Mouse (Mus musculus) large intestine, adult 2 months (tissue): ENCODE results near the gene Pdpn. TPM values are rescaled to one million over a fixed set of nuclear protein-coding genes. Genes with fewer than 3 reads are reported as not detected.
"Not testable (repeated sequence)": the region's sequence is repeated elsewhere in the genome, so short reads cannot be mapped to it uniquely, and the experiment has no call there.

ENCODE experiments used
- DNase-seq: peaks from one replicate; pipeline ENCODE4 v3.0.0-alpha.2; 2012; ENCODE audit warnings: low read depth, low spot score
- WGBS: fragments of 180-500 bp; shearing (Covaris S2); methylation state at CpG from one replicate; pipeline ENCODE4 v1.1.7; 2018; 5-methylcytosine and 5-hydroxymethylcytosine counted together
- polyA plus RNA-seq: library from polyadenylated mRNA; depleted of rRNA; stranded (reverse); fragments of >200 nt; gene quantifications from 2 replicates; pipeline ENCODE4 v1.2.3, GENCODE M21; 2012; rRNA removed

Gene Pdpn
- polyA plus RNA-seq = 4.3 and 5.2 TPM in 2 replicates

GRCm38 (mm10) chr4:143299325-143300070, at the start of gene Pdpn:
TSS of gene Pdpn (minus strand) at chr4:143299564.
- no peak for DNase-seq
- 12% methylated on average over 31 of the region's 31 CpGs for WGBS

- no peak for DNase-seq
- 42% methylated on average over 5 of the region's 5 CpGs for WGBS
These were observed 49.3 kb upstream of the Pdpn start for GRCm38 (mm10) chr4:143348678-143349077.

- not testable (repeated sequence) for DNase-seq
- 81% methylated on average over 5 of the region's 5 CpGs for WGBS
These were observed 46.1 kb upstream of the Pdpn start for GRCm38 (mm10) chr4:143345491-143345890.

GRCm38 (mm10) chr4:143341470-143341869, 42.1 kb upstream of the Pdpn start:
- 80% methylated on average over 7 of the region's 7 CpGs for WGBS
- no peak for DNase-seq

GRCm38 (mm10) chr4:143339808-143340207, 40.4 kb upstream of the Pdpn start:
- DNase-seq = no peak
- 88% methylated on average over 13 of the region's 13 CpGs for WGBS

GRCm38 (mm10) chr4:143336096-143336495, 36.7 kb upstream of the Pdpn start:
- WGBS = 49% methylated on average over 2 of the region's 2 CpGs
- no peak for DNase-seq

- DNase-seq = no peak
- WGBS = 87% methylated on average over 17 of the region's 17 CpGs
These were observed 35.6 kb upstream of the Pdpn start for GRCm38 (mm10) chr4:143334995-143335394.

- no peak for DNase-seq
These were observed 34.8 kb upstream of the Pdpn start for GRCm38 (mm10) chr4:143334145-143334544.

GRCm38 (mm10) chr4:143331787-143332186, 32.4 kb upstream of the Pdpn start:
- no peak for DNase-seq
- 32% methylated on average over 1 of the region's 1 CpGs for WGBS

More at GRCm38 (mm10) chr4:143334145-143334544, 34.8 kb upstream of the Pdpn start:
- WGBS = 53% methylated on average over 5 of the region's 5 CpGs

- WGBS = 38% methylated on average over 9 of the region's 9 CpGs
- no peak for DNase-seq
These were observed 31.2 kb upstream of the Pdpn start for GRCm38 (mm10) chr4:143330566-143330965.

GRCm38 (mm10) chr4:143325625-143325941, 26.2 kb upstream of the Pdpn start:
- DNase-seq = peak; percentile 29
- WGBS = 1% methylated on average over 10 of the region's 10 CpGs

GRCm38 (mm10) chr4:143324925-143325624, 25.7 kb upstream of the Pdpn start:
- WGBS = 11% methylated on average over 15 of the region's 15 CpGs
- no peak for DNase-seq

- WGBS = 9% methylated on average over 10 of the region's 11 CpGs
- no peak for DNase-seq
These were observed 25.0 kb upstream of the Pdpn start for GRCm38 (mm10) chr4:143324176-143324924.

GRCm38 (mm10) chr4:143313299-143313698, 13.9 kb upstream of the Pdpn start:
- 63% methylated on average over 6 of the region's 6 CpGs for WGBS

GRCm38 (mm10) chr4:143311341-143311740, 12.0 kb upstream of the Pdpn start:
- DNase-seq = no peak
- WGBS = 39% methylated on average over 2 of the region's 2 CpGs

More at GRCm38 (mm10) chr4:143313299-143313698, 13.9 kb upstream of the Pdpn start:
- DNase-seq = no peak

- 38% methylated on average over 5 of the region's 5 CpGs for WGBS
- no peak for DNase-seq
These were observed 6.8 kb upstream of the Pdpn start for GRCm38 (mm10) chr4:143305987-143306772.

GRCm38 (mm10) chr4:143305031-143305430, 5.7 kb upstream of the Pdpn start:
- WGBS = 77% methylated on average over 4 of the region's 4 CpGs
- no peak for DNase-seq

- WGBS = 46% methylated on average over 11 of the region's 11 CpGs
- no peak for DNase-seq
These were observed 3.0 kb upstream of the Pdpn start for GRCm38 (mm10) chr4:143302279-143302890.

- WGBS = 35% methylated on average over 4 of the region's 4 CpGs
- DNase-seq = no peak
These were observed 2.5 kb upstream of the Pdpn start for GRCm38 (mm10) chr4:143301875-143302274.
